ENCODE assay signal across 8 mouse cellular contexts in the genomic region with DNA sequence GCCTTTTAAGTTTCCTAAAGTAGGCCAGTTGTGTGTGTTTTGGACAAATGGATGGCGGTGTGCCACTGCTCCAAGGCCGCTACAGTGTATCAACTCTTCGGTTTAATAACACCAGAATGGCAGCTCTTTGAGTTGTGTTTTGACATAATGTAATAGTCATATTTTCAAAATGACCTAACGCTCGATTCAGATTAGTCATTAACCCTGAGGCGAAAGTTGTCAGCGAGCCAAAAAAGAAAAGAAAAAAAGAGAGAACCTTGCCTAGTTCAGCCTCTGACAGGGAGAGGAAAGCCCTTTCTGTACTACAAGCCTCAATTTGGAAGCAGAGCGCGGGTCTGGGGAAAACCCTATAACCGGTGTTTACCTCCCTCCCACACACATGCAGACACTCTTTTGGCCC. TPM values are rescaled to one million over a fixed set of nuclear protein-coding genes. Genes with fewer than 3 reads are reported as not detected.
DNase-seq lines count a peak whose midpoint lies in the region; ATAC-seq and TF ChIP-seq lines count a peak whose summit lies in the region.

No protein-coding gene starts in this region.

- WGBS in forebrain, embryonic 16.5 days: 7% methylated on average over 10 of the region's 10 CpGs
- 26% methylated on average over 10 of the region's 10 CpGs for WGBS in midbrain, embryonic 14.5 days

- H3K9me3 ChIP-seq in forebrain, embryonic 16.5 days (ENCODE audit: control insufficient read depth, low read length): no peaks in the 10 kb centered on the region
- H3K9me3 ChIP-seq in midbrain, embryonic 14.5 days (ENCODE audit: control insufficient read depth, low read length): no peaks in the 10 kb centered on the region

- peak overlapping the region; percentile 70 for H3K27ac ChIP-seq in left cerebral cortex, adult 2 months
- H3K27ac ChIP-seq in forebrain, embryonic 16.5 days (ENCODE audit: low read length): peak overlapping the region; percentile 57; the same call in 1 of the 2 replicates
- 0 out of 2 replicates have a peak overlapping the region, but pooled peaks have one; percentile 8 for H3K27ac ChIP-seq in midbrain, embryonic 14.5 days (replicated peaks; ENCODE audit: low read depth, low read length)

- H3K4me1 ChIP-seq in forebrain, embryonic 16.5 days (replicated peaks; ENCODE audit: control insufficient read depth, insufficient read depth, low read length): peaks cover 12% of the 10 kb centered on the region
- 0 out of 2 replicates have a peak, but pooled peaks cover 16% of the 10 kb centered on the region for H3K4me1 ChIP-seq in midbrain, embryonic 14.5 days (ENCODE audit: control insufficient read depth, insufficient read depth, low read length)

- no peaks in the 10 kb centered on the region for H3K27me3 ChIP-seq in forebrain, embryonic 16.5 days (replicated peaks; ENCODE audit: control insufficient read depth, insufficient read depth, low read length)
- no peaks in the 10 kb centered on the region for H3K27me3 ChIP-seq in midbrain, embryonic 14.5 days (ENCODE audit: control insufficient read depth, insufficient read depth, low read length)

- no peak for DNase-seq in left cerebral cortex, adult 2 months (ENCODE audit: extremely low spot score in 1 of 2, low spot score in 2 of 2)
- DNase-seq in left cerebral cortex, adult 8-10 months (ENCODE audit: low spot score in 2 of 2): no peak
- peak; percentile 87 for DNase-seq in adipocyte (ENCODE audit: low spot score)
- peak; percentile 65 to 85 for DNase-seq in kidney, postnatal 36 days
- DNase-seq in midbrain, embryonic 14.5 days: peak; percentile 55
- no peak for DNase-seq in urinary bladder, postnatal 25 days (ENCODE audit: low spot score)
- DNase-seq in urinary bladder, postnatal 4 days (ENCODE audit: low spot score in 2 of 2): no peak

- peak; percentile 29 for ATAC-seq in forebrain, embryonic 16.5 days
- peak; percentile 28; the same call in 1 of the 2 replicates for ATAC-seq in midbrain, embryonic 14.5 days (ENCODE audit: low FRiP score, low TSS enrichment)

- peak overlapping the region; percentile 88 for H3K4me2 ChIP-seq in forebrain, embryonic 16.5 days (ENCODE audit: low read length)
- H3K4me2 ChIP-seq in midbrain, embryonic 14.5 days (ENCODE audit: low read length): peak overlapping the region; percentile 99

- TF ChIP-seq CTCF in left cerebral cortex, adult 2 months (IDR thresholded peaks at IDR 0.05): no peak

- H3K4me3 ChIP-seq in left cerebral cortex, adult 2 months: peak overlapping the region; percentile 76
- peak overlapping the region; percentile 75 for H3K4me3 ChIP-seq in forebrain, embryonic 16.5 days (replicated peaks; ENCODE audit: low read length)
- peak overlapping the region; percentile 77 for H3K4me3 ChIP-seq in midbrain, embryonic 14.5 days (replicated peaks; ENCODE audit: low read depth, low read length)

- intact Hi-C loops in left cerebral cortex, adult 2 months (cut with DNase I): loop anchor here (5.0 kb wide), 2 partner anchors 100 to 450 kb away; no protein-coding TSS in a partner anchor

- peak overlapping the region; percentile 59 for H3K9ac ChIP-seq in forebrain, embryonic 16.5 days (replicated peaks; ENCODE audit: low read depth, low read length)
- peak overlapping the region; percentile 43 for H3K9ac ChIP-seq in midbrain, embryonic 14.5 days (replicated peaks; ENCODE audit: low read length)

- no peaks in the 10 kb centered on the region for H3K36me3 ChIP-seq in forebrain, embryonic 16.5 days (ENCODE audit: control insufficient read depth, insufficient read depth)
- no peaks in the 10 kb centered on the region for H3K36me3 ChIP-seq in midbrain, embryonic 14.5 days (ENCODE audit: control insufficient read depth, insufficient read depth, low read length)

RNA-seq across cellular contexts. Expression of a gene that starts 0.5 kb away (rescaled TPM):
- total RNA-seq in left cerebral cortex, adult 2 months (2021): 1 to 10 TPM; 3.9 to 5.2 TPM
- 1 to 10 TPM; 4.1 to 5.2 (median 4.6) TPM for total RNA-seq in left cerebral cortex, adult 8-10 months (2022)
- 2.0 and 3.4 TPM in 2 replicates for polyA plus RNA-seq in forebrain, embryonic 16.5 days (2015; fragmentation: Nextera tagmentation; extraction: Ambion mirVana)
- 1.6 and 2.7 TPM in 2 replicates for polyA plus RNA-seq in midbrain, embryonic 14.5 days (2014; fragmentation: Nextera tagmentation; extraction: Ambion mirVana)

Comparison
In these comparisons a context has a peak if more than half of its experiments do, and no peak if none do; other contexts are left out.
1. DNase-seq: peak in adipocyte (single experiment), kidney, postnatal 36 days (2 of 2) and midbrain, embryonic 14.5 days (single experiment); none in left cerebral cortex, adult 2 months (0 of 2), left cerebral cortex, adult 8-10 months (0 of 2), urinary bladder, postnatal 25 days (single experiment) and urinary bladder, postnatal 4 days (0 of 2).
2. H3K27ac ChIP-seq: peak in every context shown above with its lines; median percentile 70 in left cerebral cortex, adult 2 months; 57 in forebrain, embryonic 16.5 days; 8 in midbrain, embryonic 14.5 days.
3. Peak in every context shown above with its lines, with median percentiles within 50 percentile points of each other: H3K4me3 ChIP-seq.